Mouse (Mus musculus) liver, embryonic 14.5 days (tissue): ENCODE results near the gene Npas3. TPM values are rescaled to one million over a fixed set of nuclear protein-coding genes. Genes with fewer than 3 reads are reported as not detected.

Experiments used
- ATAC-seq: fragments of 200-750 bp; cut with Nextera tagmentation; 2 replicates; pipeline ENCODE4 v1.8.0; 2017; ENCODE audit warnings: moderate number of reproducible peaks, mild to moderate bottlenecking, moderate library complexity; ENCODE audit not compliant: insufficient read depth
- DNase-seq, 3 experiments: peaks; one replicate each; pipeline ENCODE4 v3.0.0-alpha.2; 2012 to 2013; ENCODE audit warnings: low read depth in 3 of 3, low spot score in 3 of 3
- H3K27ac ChIP-seq: fragments of 300-500 bp; sonication (generic); 2 replicates; pipeline ENCODE4 v1.5.1; 2014; ENCODE audit warnings: moderate library complexity, mild to moderate bottlenecking, control low read depth, inconsistent platforms
- H3K27me3 ChIP-seq: fragments of 300-500 bp; sonication (generic); 2 replicates; pipeline ENCODE4 v1.6.1; 2014; ENCODE audit warnings: mild to moderate bottlenecking, low read length, moderate library complexity; ENCODE audit not compliant: control insufficient read depth, insufficient read depth
- H3K36me3 ChIP-seq: fragments of 300-500 bp; sonication (generic); replicated peaks from 2 replicates; pipeline ENCODE4 v1.6.1; 2014; ENCODE audit warnings: low read depth; ENCODE audit not compliant: control insufficient read depth, insufficient read depth
- H3K4me1 ChIP-seq, 2 experiments: fragments of 200-500 bp in 1 of 2; fragments of 300-500 bp in 1 of 2; sonication (generic) in 1 of 2; replicated peaks; 2 replicates each; pipeline ENCODE4 v1.6.1; 2012 to 2014; ENCODE audit warnings: antibody characterized with exemption in 1 of 2, inconsistent platforms in 1 of 2, low read length in 1 of 2; ENCODE audit not compliant: control insufficient read depth in 2 of 2, insufficient read depth in 2 of 2
- H3K4me2 ChIP-seq: fragments of 300-500 bp; sonication (generic); 2 replicates; pipeline ENCODE4 v1.6.1; 2014; ENCODE audit warnings: low read depth, mild to moderate bottlenecking, control low read depth, moderate library complexity
- H3K4me3 ChIP-seq, 2 experiments: fragments of 200-500 bp in 1 of 2; fragments of 300-500 bp in 1 of 2; sonication (generic) in 1 of 2; 2 replicates each; pipeline ENCODE4 v1.5.1; 2012 to 2014; ENCODE audit warnings: low read depth in 2 of 2, low read length in 2 of 2, mild to moderate bottlenecking in 2 of 2, control low read depth in 1 of 2, inconsistent platforms in 1 of 2, moderate library complexity in 1 of 2; ENCODE audit not compliant: insufficient read depth in 1 of 2
- H3K9ac ChIP-seq: fragments of 300-500 bp; sonication (generic); replicated peaks from 2 replicates; pipeline ENCODE4 v1.6.1; 2014; ENCODE audit warnings: mild to moderate bottlenecking, control low read depth, moderate library complexity
- H3K9me3 ChIP-seq: fragments of 300-500 bp; sonication (generic); 2 replicates; pipeline ENCODE4 v1.6.1; 2016; ENCODE audit warnings: low read length, mixed read lengths; ENCODE audit not compliant: control insufficient read depth
- CTCF ChIP-seq: IDR thresholded peaks from 2 replicates; pipeline ENCODE4 v1.5.1; 2016; ENCODE audit warnings: antibody characterized with exemption, low read depth, control low read depth
- EP300 ChIP-seq: IDR thresholded peaks from 2 replicates; pipeline ENCODE4 v1.6.1; 2016; ENCODE audit warnings: antibody characterized with exemption, low read depth
- WGBS: fragments of 180-500 bp; shearing (Covaris S2); extraction: QIAGEN DNeasy Blood & Tissue Kit; methylation state at CpG from one replicate; pipeline ENCODE4 v1.1.7; 2014; ENCODE audit not compliant: insufficient replicate concordance; 5-methylcytosine and 5-hydroxymethylcytosine counted together
- polyA plus RNA-seq, 2 experiments: library from polyadenylated mRNA; depleted of rRNA in 1 of 2; stranded (reverse) in 1 of 2; unstranded in 1 of 2; fragments of >200 nt; fragmentation: Nextera tagmentation in 1 of 2; extraction: Ambion mirVana in 1 of 2; gene quantifications; 2 replicates each; pipeline versions ENCODE4 v1.2.1 to v1.2.3; 2012 to 2014

Gene Npas3
- polyA plus RNA-seq, 2 experiments = 0.08 to 0.09 TPM

GRCm38 (mm10) chr12:53277393-53277792, 28.9 kb downstream of the Npas3 start:
- Histone ChIP-seq H3K9ac (no peak overlapping the region), H3K4me2 (no peak overlapping the region), H3K4me1 (no peaks in the 10 kb centered on the region), H3K9me3 (no peaks in the 10 kb centered on the region), H3K36me3 (no peaks in the 10 kb centered on the region), H3K27ac (no peak overlapping the region), H3K4me3 (no peak overlapping the region), H3K27me3 (no peaks in the 10 kb centered on the region)
- WGBS = 45% methylated on average over 6 of the region's 6 CpGs
- TF ChIP-seq EP300 (no peak), CTCF (no peak)
- ATAC-seq (no peak), DNase-seq (no peak)

- Histone ChIP-seq H3K4me1 (no peaks in the 10 kb centered on the region), H3K36me3 (no peaks in the 10 kb centered on the region), H3K27ac (no peak overlapping the region), H3K4me3 (no peak overlapping the region), H3K9me3 (no peaks in the 10 kb centered on the region), H3K27me3 (no peaks in the 10 kb centered on the region), H3K9ac (no peak overlapping the region), H3K4me2 (no peak overlapping the region)
- WGBS = 65% methylated on average over 4 of the region's 4 CpGs
- TF ChIP-seq EP300 = no peak
- TF ChIP-seq CTCF = no peak
- ATAC-seq (no peak), DNase-seq (no peak)
These were observed 41.9 kb downstream of the Npas3 start for GRCm38 (mm10) chr12:53290341-53290740.

GRCm38 (mm10) chr12:53290846-53291245, 42.4 kb downstream of the Npas3 start:
- H3K36me3 ChIP-seq = no peaks in the 10 kb centered on the region
- H3K4me1 ChIP-seq = no peaks in the 10 kb centered on the region
- no peak overlapping the region for H3K27ac ChIP-seq
- DNase-seq (no peak), ATAC-seq (no peak)
- no peak overlapping the region for H3K9ac ChIP-seq
- TF ChIP-seq EP300 (no peak), CTCF (no peak)
- H3K4me3 ChIP-seq = no peak overlapping the region
- no peaks in the 10 kb centered on the region for H3K27me3 ChIP-seq
- H3K4me2 ChIP-seq = no peak overlapping the region
- no peaks in the 10 kb centered on the region for H3K9me3 ChIP-seq
- 77% methylated on average over 10 of the region's 10 CpGs for WGBS

- Histone ChIP-seq H3K9me3 (no peaks in the 10 kb centered on the region), H3K4me2 (no peak overlapping the region), H3K4me1 (no peaks in the 10 kb centered on the region), H3K27ac (no peak overlapping the region), H3K27me3 (no peaks in the 10 kb centered on the region), H3K4me3 (no peak overlapping the region), H3K36me3 (no peaks in the 10 kb centered on the region), H3K9ac (no peak overlapping the region)
- DNase-seq (no peak), ATAC-seq (no peak)
- 77% methylated on average over 8 of the region's 8 CpGs for WGBS
- TF ChIP-seq CTCF (no peak), EP300 (no peak)
These were observed 43.5 kb downstream of the Npas3 start for GRCm38 (mm10) chr12:53292010-53292409.

- DNase-seq (no peak), ATAC-seq (no peak)
- Histone ChIP-seq H3K27me3 (no peaks in the 10 kb centered on the region), H3K4me1 (no peaks in the 10 kb centered on the region), H3K4me3 (no peak overlapping the region), H3K9ac (no peak overlapping the region), H3K4me2 (no peak overlapping the region), H3K27ac (no peak overlapping the region), H3K9me3 (no peaks in the 10 kb centered on the region), H3K36me3 (no peaks in the 10 kb centered on the region)
- WGBS = 69% methylated on average over 17 of the region's 17 CpGs
- TF ChIP-seq EP300 (no peak), CTCF (no peak)
These were observed 44.2 kb downstream of the Npas3 start for GRCm38 (mm10) chr12:53292508-53293300.
